Mouse (Mus musculus) ES-E14 (cell line): Measurements from ENCODE around the gene Gm10273. TPM values are rescaled to one million over a fixed set of nuclear protein-coding genes. Genes with fewer than 3 reads are reported as not detected.
"Not testable (repeated sequence)": the region's sequence is repeated elsewhere in the genome, so short reads cannot be mapped to it uniquely, and the experiment has no call there.

ENCODE experiments used
- DNase-seq: peaks from one replicate; pipeline ENCODE4 v3.0.0-alpha.2; 2013; ENCODE audit warnings: low read depth, low spot score
- H3K27ac ChIP-seq: 2 replicates; pipeline ENCODE4 v1.5.1; 2012; ENCODE audit warnings: low read depth, mild to moderate bottlenecking, low read length, moderate library complexity, mixed read lengths; ENCODE audit not compliant: poor library complexity, insufficient read depth, severe bottlenecking
- H3K36me3 ChIP-seq: 2 replicates; pipeline ENCODE4 v1.6.1; 2012; ENCODE audit warnings: mild to moderate bottlenecking, low read length, moderate library complexity, mixed read lengths; ENCODE audit not compliant: control insufficient read depth, poor library complexity, insufficient read depth, severe bottlenecking
- H3K4me1 ChIP-seq, 2 experiments: fragments of 150-350 bp in 1 of 2; sonication (generic) in 1 of 2; 2 replicates each; pipeline ENCODE4 v1.6.1; 2012; ENCODE audit warnings: low read length in 2 of 2, mild to moderate bottlenecking in 1 of 2, mixed read lengths in 1 of 2; ENCODE audit not compliant: control insufficient read depth in 2 of 2, insufficient read depth in 2 of 2, poor library complexity in 1 of 2
- H3K4me3 ChIP-seq, 2 experiments: fragments of 150-350 bp in 1 of 2; sonication (generic) in 1 of 2; 2 replicates each; pipeline ENCODE4 v1.5.1; 2012; ENCODE audit warnings: low read length in 2 of 2, low read depth in 1 of 2, mild to moderate bottlenecking in 1 of 2, mixed read lengths in 1 of 2; ENCODE audit not compliant: insufficient read depth in 1 of 2, poor library complexity in 1 of 2, severe bottlenecking in 1 of 2
- H3K9ac ChIP-seq: 2 replicates; pipeline ENCODE4 v1.6.1; 2012; ENCODE audit warnings: low read depth, mild to moderate bottlenecking, low read length, mixed read lengths; ENCODE audit not compliant: poor library complexity, insufficient read depth, severe bottlenecking
- H3K9me3 ChIP-seq: fragments of 150-350 bp; sonication (generic); 2 replicates; pipeline ENCODE4 v1.6.1; 2012; ENCODE audit warnings: low read depth, mild to moderate bottlenecking, low read length; ENCODE audit not compliant: control insufficient read depth, insufficient read depth
- CHD2 ChIP-seq: IDR thresholded peaks from 2 replicates; pipeline ENCODE4 v1.6.1; 2014; ENCODE audit warnings: mild to moderate bottlenecking, low read depth, low read length, inconsistent platforms
- HCFC1 ChIP-seq: IDR thresholded peaks from 2 replicates; pipeline ENCODE4 v1.6.1; 2012; ENCODE audit warnings: low read length, inconsistent platforms, borderline replicate concordance; ENCODE audit not compliant: insufficient read depth
- MAFK ChIP-seq: IDR thresholded peaks from 2 replicates; pipeline ENCODE4 v1.6.1; 2014; ENCODE audit warnings: mild to moderate bottlenecking, low read depth, low read length, inconsistent platforms; ENCODE audit not compliant: insufficient read depth
- ZC3H11A ChIP-seq: IDR thresholded peaks from 2 replicates; pipeline ENCODE4 v1.6.1; 2012; ENCODE audit warnings: low read depth, mild to moderate bottlenecking, inconsistent platforms, low read length, borderline replicate concordance
- ZNF384 ChIP-seq: IDR thresholded peaks from 2 replicates; pipeline ENCODE4 v1.6.1; 2012; ENCODE audit warnings: low read depth, low read length, inconsistent platforms
- in situ Hi-C, 2 experiments: fragments of 600-800 bp; cut with MboI; formaldehyde crosslinking; loops; one replicate each; pipeline ENCODE4 v1.15.1; 2025; ENCODE audit warnings: low sequenced_read_pairs in 2 of 2, inconsistent platforms in 1 of 2; ENCODE audit not compliant: unreplicated experiment in 2 of 2
- total RNA-seq: library from RNA; depleted of rRNA; stranded (reverse); fragments of 300-350 nt; gene quantifications from 2 replicates; pipeline ENCODE4 v1.2.3, GENCODE M21; 2012

Gm10273 gene
- total RNA-seq, 1 experiment = 26.8 TPM

GRCm38 (mm10) chr10:59369426-59369825 is 26.0 kb upstream of the Gm10273 start:
- no peak overlapping the region for H3K9ac ChIP-seq
- H3K4me3 ChIP-seq = no peak overlapping the region
- no peaks in the 10 kb centered on the region for H3K9me3 ChIP-seq
- no peak overlapping the region for H3K27ac ChIP-seq
- peaks cover 23% of the 10 kb centered on the region for H3K36me3 ChIP-seq
- no peak for DNase-seq
- TF ChIP-seq CHD2 (no peak), ZC3H11A (no peak), HCFC1 (no peak), ZNF384 (no peak), MAFK (no peak)
- no peaks in the 10 kb centered on the region for H3K4me1 ChIP-seq
- in situ Hi-C loops = no loop called here

- Histone ChIP-seq H3K27ac (no peak overlapping the region), H3K4me3 (no peak overlapping the region), H3K9ac (no peak overlapping the region), H3K4me1 (peaks cover 8 to 11% of the 10 kb centered on the region in 2 experiments; a peak in 1 of 4 replicates), H3K36me3 (no peaks in the 10 kb centered on the region), H3K9me3 (no peaks in the 10 kb centered on the region)
- no peak for TF ChIP-seq ZC3H11A
- no peak for TF ChIP-seq CHD2
- no peak for TF ChIP-seq HCFC1
- no peak for TF ChIP-seq MAFK
- TF ChIP-seq ZNF384 = no peak
- in situ Hi-C loops = no loop called here
- no peak for DNase-seq
These were observed 17.5 kb upstream of the Gm10273 start for GRCm38 (mm10) chr10:59377906-59378305.

GRCm38 (mm10) chr10:59378728-59379127 is 16.7 kb upstream of the Gm10273 start:
- in situ Hi-C loops = no loop called here
- Histone ChIP-seq H3K36me3 (no peaks in the 10 kb centered on the region), H3K9me3 (no peaks in the 10 kb centered on the region), H3K27ac (no peak overlapping the region), H3K4me3 (no peak overlapping the region), H3K9ac (no peak overlapping the region), H3K4me1 (peaks cover 8 to 11% of the 10 kb centered on the region in 2 experiments; a peak in 1 of 4 replicates)
- no peak for DNase-seq
- TF ChIP-seq CHD2 (no peak), ZC3H11A (peak; percentile 45; the same call in 1 of the 2 replicates)

- DNase-seq = no peak
- no peak overlapping the region for H3K9ac ChIP-seq
- no peaks in the 10 kb centered on the region for H3K9me3 ChIP-seq
- H3K27ac ChIP-seq = no peak overlapping the region
- in situ Hi-C loops = no loop called here
- H3K36me3 ChIP-seq = no peaks in the 10 kb centered on the region
- no peak overlapping the region for H3K4me3 ChIP-seq
- TF ChIP-seq CHD2 = no peak
- TF ChIP-seq ZC3H11A = no peak
- no peak for TF ChIP-seq ZNF384
- no peak for TF ChIP-seq HCFC1
- no peak for TF ChIP-seq MAFK
- H3K4me1 ChIP-seq = peaks cover 8 to 11% of the 10 kb centered on the region in 2 experiments; a peak in 1 of 4 replicates
These were observed 15.5 kb upstream of the Gm10273 start for GRCm38 (mm10) chr10:59379927-59380326.

- no peak for DNase-seq
- Histone ChIP-seq H3K9me3 (no peaks in the 10 kb centered on the region), H3K9ac (no peak overlapping the region), H3K4me3 (no peak overlapping the region), H3K4me1 (peaks cover 8 to 11% of the 10 kb centered on the region in 2 experiments; a peak in 1 of 4 replicates), H3K36me3 (no peaks in the 10 kb centered on the region), H3K27ac (0 out of 2 replicates have a peak overlapping the region, but pooled peaks have one; percentile 11)
- TF ChIP-seq MAFK (no peak), ZC3H11A (no peak), HCFC1 (no peak), ZNF384 (no peak), CHD2 (no peak)
- in situ Hi-C loops = no loop called here
These were observed 15.0 kb upstream of the Gm10273 start for GRCm38 (mm10) chr10:59380411-59380821.

DNA sequence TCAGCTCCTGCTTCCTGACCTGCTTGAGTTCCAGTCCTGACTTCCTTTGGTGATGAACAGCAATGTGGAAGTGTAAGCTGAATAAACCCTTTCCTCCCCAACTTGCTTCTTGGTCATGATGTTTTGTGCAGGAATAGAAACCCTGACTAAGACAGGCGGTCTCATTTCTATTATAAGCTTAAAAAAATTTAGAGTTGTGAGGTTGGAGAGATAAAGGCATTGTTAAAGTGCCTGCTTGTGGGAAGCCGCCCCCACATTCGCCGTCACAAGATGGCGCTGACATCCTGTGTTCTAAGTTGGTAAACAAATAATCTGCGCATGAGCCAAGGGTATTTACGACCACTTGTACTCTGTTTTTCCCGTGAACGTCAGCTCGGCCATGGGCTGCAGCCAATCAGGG is 13.9 kb upstream of the Gm10273 start:
- in situ Hi-C loops, H3K27ac ChIP-seq, DNase-seq, H3K36me3 ChIP-seq, H3K9ac ChIP-seq, H3K4me3 ChIP-seq, H3K9me3 ChIP-seq: not testable (repeated sequence)
- peaks cover 8 to 11% of the 10 kb centered on the region in 2 experiments; a peak in 1 of 4 replicates for H3K4me1 ChIP-seq
